Mouse (Mus musculus): ENCODE measurements around the gene Clec16a.

Clec16a gene

GRCm38 (mm10) chr16:10544995-10545622 is at the start of gene Clec16a:
Gene Clec16a (plus strand): TSS chr16:10545339.
- DNase-seq = peak; percentile 96

- no peak for DNase-seq
These were observed 49.3 kb upstream of the Clec16a start for GRCm38 (mm10) chr16:10495824-10496298.

GRCm38 (mm10) chr16:10498096-10498602 is 47.0 kb upstream of the Clec16a start:
- DNase-seq = no peak

GRCm38 (mm10) chr16:10499122-10499521 is 46.0 kb upstream of the Clec16a start:
- no peak for DNase-seq

- peak; percentile 82 for DNase-seq
These were observed 43.3 kb upstream of the Clec16a start for GRCm38 (mm10) chr16:10501865-10502264.

GRCm38 (mm10) chr16:10503058-10503457 is 42.1 kb upstream of the Clec16a start:
- no peak for DNase-seq

- DNase-seq = no peak
These were observed 37.7 kb upstream of the Clec16a start for GRCm38 (mm10) chr16:10507445-10507844.

GRCm38 (mm10) chr16:10508691-10509090 is 36.4 kb upstream of the Clec16a start:
- DNase-seq = no peak

- no peak for DNase-seq
These were observed 34.5 kb upstream of the Clec16a start for GRCm38 (mm10) chr16:10510477-10511133.

- no peak for DNase-seq
These were observed 34.0 kb upstream of the Clec16a start for GRCm38 (mm10) chr16:10511134-10511520.

- DNase-seq = no peak
These were observed 29.1 kb upstream of the Clec16a start for GRCm38 (mm10) chr16:10515953-10516572.

- DNase-seq = no peak
These were observed 27.1 kb upstream of the Clec16a start for GRCm38 (mm10) chr16:10518030-10518429.

GRCm38 (mm10) chr16:10520908-10521614 is 24.1 kb upstream of the Clec16a start:
- peak; percentile 84 for DNase-seq

- DNase-seq = peak; percentile 60
These were observed 22.3 kb upstream of the Clec16a start for GRCm38 (mm10) chr16:10522811-10523210.

- no peak for DNase-seq
These were observed 21.5 kb upstream of the Clec16a start for GRCm38 (mm10) chr16:10523650-10524049.

- no peak for DNase-seq
These were observed 20.1 kb upstream of the Clec16a start for GRCm38 (mm10) chr16:10524866-10525609.

GRCm38 (mm10) chr16:10525610-10525980 is 19.5 kb upstream of the Clec16a start:
- no peak for DNase-seq

- DNase-seq = no peak
These were observed 18.0 kb upstream of the Clec16a start for GRCm38 (mm10) chr16:10527046-10527644.

GRCm38 (mm10) chr16:10528382-10528781 is 16.8 kb upstream of the Clec16a start:
- DNase-seq = no peak

GRCm38 (mm10) chr16:10530179-10530578 is 15.0 kb upstream of the Clec16a start:
- DNase-seq = no peak

- DNase-seq = no peak
These were observed 11.4 kb upstream of the Clec16a start for GRCm38 (mm10) chr16:10533781-10534180.

GRCm38 (mm10) chr16:10534567-10534966 is 10.6 kb upstream of the Clec16a start:
- no peak for DNase-seq

Data from embryo, embryonic 11 days (tissue).